Mouse (Mus musculus) frontal cortex, postnatal 25 days (tissue): ENCODE data around the gene Filip1l.

Experiments
- DNase-seq, 2 experiments: peaks; one replicate each; pipeline ENCODE4 v3.0.0; 2022; ENCODE audit warnings: low spot score in 2 of 2

Filip1l gene

DNA sequence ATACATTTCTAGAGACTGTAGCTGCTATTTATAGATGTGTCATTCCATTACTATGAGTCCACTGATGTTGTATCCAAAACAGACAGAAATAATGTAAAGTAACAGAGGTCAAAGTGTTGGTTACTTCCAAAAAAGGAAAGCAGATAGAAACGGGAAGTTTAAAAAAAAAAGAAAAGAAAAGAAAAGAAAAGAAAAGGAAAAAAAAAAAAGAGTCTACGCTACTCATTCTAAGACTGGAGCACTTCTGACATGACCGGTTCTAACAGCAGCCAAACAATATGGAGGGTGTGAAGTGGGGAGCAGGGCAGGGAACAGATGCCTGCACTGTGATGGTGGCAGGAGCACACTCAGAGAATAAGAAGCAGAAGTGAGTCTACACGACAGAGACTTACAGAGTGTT is 175.6 kb downstream of the Filip1l start:
- DNase-seq = no peak

DNA sequence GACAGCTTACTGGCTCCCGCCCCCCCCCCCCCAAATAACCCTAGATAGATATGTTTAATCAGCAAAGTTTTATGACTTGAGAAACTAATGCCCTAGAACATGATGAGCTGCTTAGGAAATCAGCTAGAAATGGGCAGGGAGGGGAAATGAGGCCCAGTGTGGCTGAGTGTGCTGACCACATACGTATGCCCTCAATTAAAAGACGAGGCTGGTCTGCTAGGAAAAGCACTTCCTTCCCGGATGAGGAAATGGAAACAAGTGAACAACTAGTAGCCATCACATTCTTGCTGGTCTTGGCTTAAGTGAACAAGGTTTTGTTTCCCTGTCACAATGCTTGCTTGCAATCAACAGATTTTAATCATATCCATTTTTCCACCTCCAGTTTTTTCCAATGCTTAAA is 177.7 kb downstream of the Filip1l start:
- DNase-seq = no peak

- no peak for DNase-seq
Measured at GRCm38 (mm10) chr16:57532081-57532493, 179.2 kb downstream of the Filip1l start.

GRCm38 (mm10) chr16:57534365-57534764 is 181.5 kb downstream of the Filip1l start:
- no peak for DNase-seq

DNA sequence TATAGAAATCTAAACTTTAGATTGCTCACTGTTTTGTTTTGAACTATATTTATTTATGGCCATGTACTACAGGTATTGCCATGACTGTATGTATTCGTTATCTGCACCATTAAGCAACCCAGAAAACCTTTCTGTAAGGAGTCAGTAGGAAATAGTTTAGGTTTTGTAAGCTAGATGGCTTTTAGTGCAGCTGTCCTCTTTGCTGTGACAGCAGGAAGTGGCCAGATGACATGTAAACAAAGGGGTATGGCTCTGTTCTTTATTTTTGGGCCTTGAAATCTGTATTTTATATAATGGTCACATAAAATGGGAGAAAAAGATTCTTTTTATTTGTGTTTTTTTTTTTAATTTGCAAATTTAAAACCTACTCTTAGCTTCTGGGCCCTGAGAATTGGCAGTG is 181.9 kb downstream of the Filip1l start:
- DNase-seq = no peak

DNA sequence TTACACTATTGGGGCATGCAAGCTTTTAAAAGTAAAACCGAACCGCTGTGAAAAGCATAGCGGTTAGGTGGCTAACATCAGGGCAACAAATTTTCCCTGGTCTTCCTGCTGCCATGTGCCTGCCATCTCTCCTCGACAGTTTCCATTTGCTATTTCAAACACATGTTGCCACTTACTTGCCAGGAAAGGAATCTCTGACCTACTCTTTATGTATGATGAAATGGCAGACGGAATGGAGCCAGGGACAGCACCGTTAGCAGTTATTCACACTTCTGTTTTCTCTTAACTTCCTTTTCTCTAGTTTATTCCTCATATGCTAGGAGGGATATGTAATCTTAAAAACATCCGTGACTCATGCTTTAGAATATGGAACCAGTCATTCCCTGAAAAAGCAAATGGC is 183.6 kb downstream of the Filip1l start:
- DNase-seq = no peak

DNA sequence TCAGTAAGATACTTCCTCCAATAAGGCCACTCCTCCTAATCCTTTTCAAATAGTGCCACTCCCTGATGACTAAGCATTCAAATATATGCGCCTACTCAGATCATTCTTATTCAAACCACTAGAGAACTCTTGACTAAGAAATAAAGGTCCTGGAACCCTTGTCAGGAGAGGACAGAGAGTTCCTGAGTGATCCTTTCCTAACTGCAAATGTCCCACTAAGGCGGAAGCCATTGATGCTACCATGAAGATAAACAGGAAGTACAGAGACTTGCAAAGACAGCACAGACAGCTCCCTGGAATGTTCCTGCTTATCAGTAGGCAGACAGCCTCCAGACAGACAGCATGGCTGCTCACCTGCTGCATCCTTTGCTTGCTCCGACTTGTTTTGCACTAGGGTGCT is 190.3 kb downstream of the Filip1l start:
- no peak for DNase-seq

GRCm38 (mm10) chr16:57544441-57544840 is 191.5 kb downstream of the Filip1l start:
- DNase-seq = no peak

GRCm38 (mm10) chr16:57546355-57546754 is 193.5 kb downstream of the Filip1l start:
- DNase-seq = no peak

GRCm38 (mm10) chr16:57548608-57549007 is 195.7 kb downstream of the Filip1l start:
- no peak for DNase-seq

DNA sequence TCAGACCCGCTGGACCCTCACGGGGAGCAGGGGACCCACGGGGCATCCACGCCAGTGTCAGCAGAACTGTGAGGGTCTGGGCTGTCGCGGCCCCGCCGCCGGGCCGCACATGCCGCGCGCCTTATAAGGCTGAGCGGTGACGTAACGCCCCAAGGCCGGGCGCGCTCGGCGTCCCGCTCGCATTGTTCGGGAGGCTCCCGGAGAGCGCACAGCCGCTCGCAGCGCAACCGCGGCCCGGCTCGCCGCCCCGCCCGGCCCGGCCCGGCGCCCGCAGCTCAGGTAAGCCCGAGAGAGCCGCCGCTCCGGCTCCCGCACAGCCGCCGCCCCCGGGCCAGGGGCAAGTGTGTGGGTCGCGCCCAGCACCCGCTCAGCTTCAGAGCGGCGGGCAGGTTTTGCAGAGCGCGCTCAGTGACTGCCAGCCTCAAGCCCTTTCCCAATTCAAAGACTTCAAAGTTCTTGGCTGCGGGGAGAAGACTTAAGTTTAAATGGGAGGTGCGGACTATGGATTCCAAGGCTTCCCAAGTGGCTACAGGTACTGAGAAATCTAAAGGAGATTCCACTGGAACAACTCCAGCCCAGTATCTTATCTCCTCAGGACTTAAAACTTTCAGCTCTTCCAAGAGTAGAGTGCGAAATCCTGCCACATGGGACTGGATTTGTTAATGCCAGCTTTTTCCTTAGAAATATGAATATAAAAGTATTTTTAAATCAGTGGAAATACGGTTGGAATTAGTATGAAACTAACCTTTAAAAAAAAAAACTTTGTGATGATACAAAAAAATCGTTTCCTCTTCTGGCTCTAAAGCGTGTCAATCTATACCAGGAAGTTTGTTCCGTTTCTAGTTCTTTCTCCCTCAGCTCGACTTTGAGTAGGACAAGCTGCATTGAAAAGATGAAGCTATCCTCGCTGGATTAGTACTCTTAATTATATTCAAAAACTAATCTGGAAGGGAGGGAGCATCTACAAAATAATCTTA is 196.5 kb downstream of the Filip1l start:
- DNase-seq = peak; percentile 8 to 17

GRCm38 (mm10) chr16:57550088-57550487 is 197.2 kb downstream of the Filip1l start:
- no peak for DNase-seq

GRCm38 (mm10) chr16:57550817-57551216 is 197.9 kb downstream of the Filip1l start:
- no peak for DNase-seq

GRCm38 (mm10) chr16:57551617-57552016 is 198.7 kb downstream of the Filip1l start:
- no peak for DNase-seq

DNA sequence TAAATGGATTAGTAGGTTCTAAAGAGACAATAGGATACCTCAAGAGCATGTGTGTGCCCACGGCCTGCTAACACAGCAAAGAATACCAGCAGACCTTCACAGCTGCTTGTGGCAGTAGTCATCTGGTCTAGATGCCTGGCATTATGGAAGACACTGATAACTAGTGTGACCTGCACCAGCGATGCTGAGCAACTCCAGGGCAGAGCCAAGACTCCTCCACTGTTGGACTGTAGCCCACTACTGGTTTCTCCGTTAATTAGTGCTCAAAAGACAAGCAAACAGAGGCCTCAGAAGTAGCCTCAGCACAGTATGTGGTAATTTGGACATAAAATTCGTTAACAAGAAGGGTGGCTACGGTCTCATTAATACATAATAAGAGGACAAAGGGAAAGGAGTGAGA is 199.8 kb downstream of the Filip1l start:
- DNase-seq = no peak

- no peak for DNase-seq
Measured at GRCm38 (mm10) chr16:57553235-57553634, 200.3 kb downstream of the Filip1l start.

DNA sequence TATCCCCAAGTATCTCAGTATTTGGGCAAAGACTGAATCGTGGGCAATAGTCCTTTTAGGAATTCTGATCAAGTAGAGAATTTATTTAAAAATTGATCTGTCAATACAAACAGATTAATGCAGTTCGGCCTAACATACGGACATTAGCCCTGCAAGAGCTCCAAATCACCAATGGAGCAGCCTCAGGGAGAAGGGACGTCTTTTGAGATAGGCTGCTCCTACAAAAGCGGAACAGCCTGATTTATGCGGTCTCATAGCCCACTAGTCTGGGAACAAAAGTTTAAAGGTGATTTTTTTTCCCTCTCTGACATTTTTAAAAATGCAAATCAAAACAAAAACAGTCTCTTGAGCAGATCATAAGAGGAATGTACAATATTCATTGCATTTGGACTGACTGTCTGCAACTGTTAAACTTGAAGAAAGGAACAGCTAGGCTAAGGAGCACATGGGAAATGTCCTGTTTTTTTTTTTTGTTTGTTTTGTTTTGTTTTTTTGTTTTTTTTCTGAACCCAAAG is 202.1 kb downstream of the Filip1l start:
- no peak for DNase-seq

- DNase-seq = no peak
Measured at GRCm38 (mm10) chr16:57555667-57556066, 202.8 kb downstream of the Filip1l start.

DNA sequence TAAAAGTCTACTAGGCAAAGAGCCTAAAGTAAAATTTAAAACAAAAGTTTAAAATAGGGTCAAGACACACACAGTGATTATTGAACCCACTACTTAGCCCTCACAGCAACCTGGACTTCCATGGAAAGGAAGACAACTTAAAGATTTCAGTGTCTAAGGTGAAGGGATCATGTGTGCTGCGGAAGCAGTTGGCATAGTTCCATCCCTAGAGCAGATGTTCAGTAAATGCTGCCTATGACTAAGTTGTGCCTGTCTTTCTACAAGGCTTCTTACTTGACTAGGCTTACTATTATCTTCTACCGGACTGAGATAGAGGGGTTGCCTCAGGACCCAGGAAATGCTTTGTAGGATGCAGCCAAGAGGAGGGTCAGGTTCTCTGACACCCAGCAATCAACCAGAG is 203.4 kb downstream of the Filip1l start:
- DNase-seq = no peak

GRCm38 (mm10) chr16:57558258-57558657 is 205.4 kb downstream of the Filip1l start:
- DNase-seq = no peak

DNA sequence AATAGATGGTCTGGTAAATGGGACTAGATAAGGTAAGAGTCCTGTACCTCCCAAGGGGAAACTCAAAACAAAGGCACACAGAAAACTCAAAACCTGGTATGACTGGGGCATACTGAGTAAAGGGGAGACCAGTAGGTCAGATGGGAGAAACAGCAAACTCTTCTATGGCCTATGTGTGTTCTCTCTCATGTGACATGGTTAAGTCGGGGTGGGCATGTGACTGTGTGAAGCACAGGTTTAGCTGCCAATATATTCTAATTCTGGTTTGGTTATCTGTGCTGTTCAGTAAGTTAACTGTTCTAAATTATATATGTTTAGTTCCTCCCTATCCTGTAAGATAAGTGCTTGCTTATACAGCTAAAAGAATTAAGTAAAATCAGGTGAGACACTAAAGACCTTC is 207.3 kb downstream of the Filip1l start:
- DNase-seq = no peak

DNA sequence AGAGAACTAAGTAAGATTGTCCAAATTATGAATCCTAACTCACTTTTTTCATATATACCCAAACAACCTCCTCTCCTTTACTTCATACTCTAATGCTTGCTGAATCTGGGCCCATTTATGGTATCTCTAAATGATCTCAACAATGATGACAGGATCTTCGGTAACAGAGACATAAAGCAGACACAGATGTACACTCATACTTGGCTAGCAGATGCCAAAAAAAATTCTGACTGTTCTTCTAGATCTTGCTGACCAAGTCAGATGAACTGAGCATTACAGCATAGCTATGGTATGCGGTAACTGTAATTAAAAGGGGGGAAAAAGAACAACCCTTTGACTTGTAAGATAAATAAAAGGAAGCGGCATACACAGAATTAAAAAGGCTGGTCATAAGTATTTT is 210.6 kb downstream of the Filip1l start:
- no peak for DNase-seq

- no peak for DNase-seq
Measured at GRCm38 (mm10) chr16:57564807-57565206, 211.9 kb downstream of the Filip1l start.
